Mouse (Mus musculus): ENCODE measurements around the gene Smpd4. TPM values are rescaled to one million over a fixed set of nuclear protein-coding genes. Genes with fewer than 3 reads are reported as not detected.

Smpd4 gene
- total and polyA plus RNA-seq, 3 experiments, result 51.0 to 609 (median 94.3) TPM

DNA sequence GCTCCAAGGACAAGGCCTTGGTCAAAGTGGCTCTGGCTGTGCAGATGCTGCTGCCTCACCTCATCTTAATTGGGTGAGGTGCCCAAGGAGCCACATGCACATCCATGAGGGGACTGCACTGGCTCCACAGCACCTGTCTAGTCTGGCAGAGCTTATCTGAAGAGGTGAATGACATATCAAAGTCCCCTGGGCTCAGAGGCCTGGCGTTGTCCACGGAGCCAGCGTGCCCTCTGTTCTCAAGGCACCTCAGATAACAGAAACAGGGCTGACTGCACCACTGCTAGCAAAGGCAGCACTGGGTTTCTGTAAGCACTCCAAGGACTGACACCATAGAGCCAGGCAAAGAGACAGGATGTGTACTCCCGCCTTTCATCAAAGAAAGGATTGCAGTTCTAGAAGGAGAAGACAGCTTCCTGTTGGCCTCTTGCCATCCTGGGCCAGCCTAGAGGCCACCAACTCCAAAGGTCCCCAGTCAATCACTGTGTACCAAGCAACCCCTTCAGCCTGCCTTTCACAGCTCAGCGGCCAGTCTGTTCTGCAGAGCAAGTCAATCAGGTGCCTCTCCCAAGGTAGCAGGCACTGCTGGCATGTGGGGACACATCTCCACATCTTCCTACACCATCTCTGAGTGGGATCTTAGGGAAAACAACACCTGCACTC is 37.2 kb downstream of the Smpd4 start:
- Histone ChIP-seq H3K4me1 (ENCODE audit: control insufficient read depth in 1 of 2, insufficient read depth in 2 of 2, low read length in 2 of 2) (no peaks in the 10 kb centered on the region), H3K9ac (ENCODE audit: control insufficient read depth, low read depth, low read length, poor library complexity, severe bottlenecking) (no peak overlapping the region), H3K27me3 (ENCODE audit: control insufficient read depth in 1 of 2, insufficient read depth in 2 of 2, low read length in 2 of 2) (no peaks in the 10 kb centered on the region), H3K36me3 (ENCODE audit: control insufficient read depth in 1 of 2, insufficient read depth in 2 of 2, low read length in 2 of 2) (peaks cover 0 to 4% of the 10 kb centered on the region in 2 experiments; a peak in 1 of 4 replicates), H3K79me2 (ENCODE audit: control insufficient read depth, insufficient read depth, low read length, poor library complexity) (no peaks in the 10 kb centered on the region), H3K4me3 (ENCODE audit: control insufficient read depth in 1 of 2, insufficient read depth in 1 of 2, low read depth in 2 of 2, low read length in 2 of 2) (no peak overlapping the region), H3K27ac (ENCODE audit: control insufficient read depth, low read depth, low read length) (no peak overlapping the region), H3K9me3 (replicated peaks; ENCODE audit: insufficient read depth, low read length) (no peaks in the 10 kb centered on the region)
- DNase-seq (ENCODE audit: low read depth, low spot score), result no peak
- TF ChIP-seq ZMIZ1 (IDR thresholded peaks at IDR 0.05; ENCODE audit: low read depth, low read length) (no peak), ZNF384 (IDR thresholded peaks at IDR 0.05; ENCODE audit: low read depth, low read length) (no peak), ZKSCAN1 (IDR thresholded peaks at IDR 0.05; ENCODE audit: low read depth, low read length) (no peak)

DNA sequence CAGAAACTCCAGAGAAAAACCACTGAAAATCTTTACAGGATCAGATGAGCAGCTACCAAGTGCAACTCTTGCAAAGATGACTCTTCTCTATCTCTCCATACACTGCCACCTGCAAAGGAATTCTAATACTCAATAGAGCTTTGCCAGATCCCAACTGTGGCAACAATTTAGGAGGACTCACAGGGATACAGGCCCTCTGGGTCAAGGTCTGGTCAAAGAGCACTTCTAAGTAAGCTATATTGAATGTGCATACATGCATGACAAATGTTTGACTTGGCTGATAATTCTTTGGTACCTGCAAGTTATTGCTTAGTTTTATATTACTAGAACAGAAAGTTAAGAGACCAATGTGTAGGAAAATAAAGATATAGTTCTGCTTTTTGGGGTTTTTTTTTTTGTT is 46.4 kb downstream of the Smpd4 start:
- TF ChIP-seq RCOR1 (IDR thresholded peaks at IDR 0.05; ENCODE audit: low read depth, low read length) (no peak), HCFC1 (IDR thresholded peaks at IDR 0.05; ENCODE audit: low read depth, low read length) (no peak), CHD1 (IDR thresholded peaks at IDR 0.05; ENCODE audit: low read depth, low read length) (no peak), MAFK (IDR thresholded peaks at IDR 0.05; ENCODE audit: borderline replicate concordance, low read depth, low read length) (no peak), NRF1 (IDR thresholded peaks at IDR 0.05; ENCODE audit: insufficient read depth, low read depth, low read length, poor library complexity, severe bottlenecking) (no peak), ELF1 (IDR thresholded peaks at IDR 0.05; ENCODE audit: low read depth, low read length) (no peak), JUND (IDR thresholded peaks at IDR 0.05; ENCODE audit: low read depth, low read length) (no peak), MAZ (IDR thresholded peaks at IDR 0.05; ENCODE audit: low read depth, low read length) (no peak), GABPA (IDR thresholded peaks at IDR 0.05; ENCODE audit: low read depth, low read length) (no peak), USF1 (IDR thresholded peaks at IDR 0.05; ENCODE audit: low read depth, low read length) (no peak)
- H3K36me3 ChIP-seq (ENCODE audit: control insufficient read depth in 1 of 2, insufficient read depth in 2 of 2, low read length in 2 of 2), result peaks cover 0 to 15% of the 10 kb centered on the region in 2 experiments; a peak in 2 of 4 replicates
- no peaks in the 10 kb centered on the region for H3K79me2 ChIP-seq (ENCODE audit: control insufficient read depth, insufficient read depth, low read length, poor library complexity)
- H3K9ac ChIP-seq (ENCODE audit: control insufficient read depth, low read depth, low read length, poor library complexity, severe bottlenecking), result no peak overlapping the region
- no peak for DNase-seq (ENCODE audit: low read depth, low spot score)
- no peak overlapping the region for H3K4me3 ChIP-seq (ENCODE audit: control insufficient read depth in 1 of 2, insufficient read depth in 1 of 2, low read depth in 2 of 2, low read length in 2 of 2)
- no peaks in the 10 kb centered on the region for H3K9me3 ChIP-seq (replicated peaks; ENCODE audit: insufficient read depth, low read length)
- H3K27me3 ChIP-seq (ENCODE audit: control insufficient read depth in 1 of 2, insufficient read depth in 2 of 2, low read length in 2 of 2), result no peaks in the 10 kb centered on the region
- H3K27ac ChIP-seq (ENCODE audit: control insufficient read depth, low read depth, low read length), result no peak overlapping the region
- H3K4me1 ChIP-seq (ENCODE audit: control insufficient read depth in 1 of 2, insufficient read depth in 2 of 2, low read length in 2 of 2), result no peaks in the 10 kb centered on the region

DNA sequence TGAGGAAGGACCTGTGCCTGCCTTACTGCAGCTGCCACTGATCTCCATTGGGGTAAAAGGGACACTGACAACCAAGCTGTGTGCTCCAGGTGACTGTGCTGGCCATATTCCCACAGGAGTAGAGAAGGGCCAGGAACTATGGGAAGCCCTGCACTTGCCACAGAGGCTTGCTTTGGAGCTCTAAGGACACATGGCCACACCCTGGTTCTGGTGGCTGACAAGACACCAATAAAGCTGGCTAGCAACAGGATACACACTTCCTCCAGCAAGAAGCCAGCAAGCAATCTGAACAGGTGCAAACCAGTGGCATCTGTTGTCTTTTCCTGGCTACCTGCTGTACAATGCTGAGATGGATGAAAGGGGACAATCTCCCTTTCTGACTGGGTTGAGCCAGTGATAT is 50.7 kb downstream of the Smpd4 start:
- Histone ChIP-seq H3K4me3 (ENCODE audit: control insufficient read depth in 1 of 2, insufficient read depth in 1 of 2, low read depth in 2 of 2, low read length in 2 of 2) (no peak overlapping the region), H3K27ac (ENCODE audit: control insufficient read depth, low read depth, low read length) (no peak overlapping the region), H3K79me2 (ENCODE audit: control insufficient read depth, insufficient read depth, low read length, poor library complexity) (no peaks in the 10 kb centered on the region), H3K27me3 (ENCODE audit: control insufficient read depth in 1 of 2, insufficient read depth in 2 of 2, low read length in 2 of 2) (no peaks in the 10 kb centered on the region), H3K4me1 (ENCODE audit: control insufficient read depth in 1 of 2, insufficient read depth in 2 of 2, low read length in 2 of 2) (no peaks in the 10 kb centered on the region), H3K9me3 (replicated peaks; ENCODE audit: insufficient read depth, low read length) (no peaks in the 10 kb centered on the region), H3K9ac (ENCODE audit: control insufficient read depth, low read depth, low read length, poor library complexity, severe bottlenecking) (no peak overlapping the region), H3K36me3 (ENCODE audit: control insufficient read depth in 1 of 2, insufficient read depth in 2 of 2, low read length in 2 of 2) (peaks cover 0 to 18% of the 10 kb centered on the region in 2 experiments; a peak in 2 of 4 replicates)
- DNase-seq (ENCODE audit: low read depth, low spot score), result no peak
- TF ChIP-seq USF2 (IDR thresholded peaks at IDR 0.05; ENCODE audit: borderline replicate concordance in 1 of 2, insufficient read depth in 1 of 2, low read depth in 1 of 2, low read length in 2 of 2) (no peak), MAFK (IDR thresholded peaks at IDR 0.05; ENCODE audit: borderline replicate concordance, low read depth, low read length) (no peak), JUND (IDR thresholded peaks at IDR 0.05; ENCODE audit: low read depth, low read length) (no peak), RAD21 (IDR thresholded peaks at IDR 0.05; ENCODE audit: low read depth, low read length) (no peak), GABPA (IDR thresholded peaks at IDR 0.05; ENCODE audit: low read depth, low read length) (no peak), CTCF (IDR thresholded peaks at IDR 0.05 in 2 of 3, conservative IDR thresholded peaks at IDR 0.05 in 1 of 3; ENCODE audit: control insufficient read depth in 1 of 3, insufficient read depth in 1 of 3, low read depth in 2 of 3, low read length in 3 of 3, poor library complexity in 1 of 3, severe bottlenecking in 1 of 3) (no peak), POLR2A (IDR thresholded peaks at IDR 0.05; ENCODE audit: control insufficient read depth in 1 of 2, insufficient read depth in 1 of 2, low read depth in 1 of 2, low read length in 2 of 2, poor library complexity in 1 of 2) (no peak), EP300 (IDR thresholded peaks at IDR 0.05; ENCODE audit: low read depth in 1 of 2, low read length in 2 of 2) (no peak), POLR2AphosphoS5 (IDR thresholded peaks at IDR 0.05; ENCODE audit: borderline replicate concordance, low read depth, low read length) (no peak)

Measured in MEL (cell line).